Mouse (Mus musculus) kidney, postnatal 4 days (tissue): ENCODE measurements at regions not wholly inside any gene's neighbourhood (a gene's known extent, or its start where the extent isn't known, plus 50 kb on each side); places are given as distances from the start of the nearest gene placed in this dataset.
A peak's percentile ranks its signal among the peaks of the same experiment; 100 is the strongest.

Experiments
- DNase-seq, 2 experiments: peaks; one replicate each; pipeline ENCODE4 v3.0.0; 2021; ENCODE audit warnings: mixed read lengths in 2 of 2

- peak in 1 of 2 experiments; percentile 48 for DNase-seq
Observed at GRCm38 (mm10) chr13:64007688-64008087, 81.3 kb downstream of the Hsd17b3 start.

- DNase-seq: peak; percentile 63 to 78
Observed at GRCm38 (mm10) chr13:64002945-64003459, 86.0 kb downstream of the Hsd17b3 start.

- DNase-seq: no peak
Observed at GRCm38 (mm10) chr13:64000303-64000702, 88.7 kb downstream of the Hsd17b3 start.

GRCm38 (mm10) chr13:63998647-63999046, 90.4 kb downstream of the Hsd17b3 start:
- DNase-seq: no peak

GRCm38 (mm10) chr13:63993857-63994477, 95.1 kb downstream of the Hsd17b3 start:
- DNase-seq: no peak

GRCm38 (mm10) chr13:63992989-63993388, 96.0 kb downstream of the Hsd17b3 start:
- DNase-seq: no peak

GRCm38 (mm10) chr13:63990480-63990958, 98.5 kb downstream of the Hsd17b3 start:
- DNase-seq: peak; percentile 31 to 55

GRCm38 (mm10) chr13:63989769-63990168, 99.3 kb downstream of the Hsd17b3 start:
- no peak for DNase-seq

- no peak for DNase-seq
Observed at GRCm38 (mm10) chr13:63988263-63988662, 100.8 kb downstream of the Hsd17b3 start.

GRCm38 (mm10) chr13:63986681-63987080, 102.3 kb downstream of the Hsd17b3 start:
- DNase-seq: no peak

GRCm38 (mm10) chr13:63985590-63985989, 103.4 kb downstream of the Hsd17b3 start:
- DNase-seq: no peak

- no peak for DNase-seq
Observed at GRCm38 (mm10) chr13:63985086-63985485, 103.9 kb downstream of the Hsd17b3 start.

- DNase-seq: peak; percentile 50 to 60
Observed at GRCm38 (mm10) chr13:63980012-63980691, 108.9 kb downstream of the Hsd17b3 start.

- no peak for DNase-seq
Observed at GRCm38 (mm10) chr13:63979581-63979980, 109.4 kb downstream of the Hsd17b3 start.

GRCm38 (mm10) chr13:63969907-63970306, 119.1 kb downstream of the Hsd17b3 start:
- no peak for DNase-seq

- no peak for DNase-seq
Observed at GRCm38 (mm10) chr13:63968623-63969022, 120.4 kb downstream of the Hsd17b3 start.

GRCm38 (mm10) chr13:63957098-63957497, 131.9 kb downstream of the Hsd17b3 start:
- DNase-seq: peak; percentile 64 to 76

GRCm38 (mm10) chr13:63954305-63954704, 134.7 kb downstream of the Hsd17b3 start:
- DNase-seq: no peak

- DNase-seq: peak; percentile 76 to 84
Observed at GRCm38 (mm10) chr13:63951922-63952734, 136.9 kb downstream of the Hsd17b3 start.

- peak; percentile 27 to 31 for DNase-seq
Observed at GRCm38 (mm10) chr13:63951136-63951535, 136.1 kb downstream of the Ercc6l2 start.
